Mouse (Mus musculus) frontal cortex, postnatal 14 days (tissue): ENCODE measurements around the gene Msh4.
"Not testable (repeated sequence)": the region's sequence is repeated elsewhere in the genome, so short reads cannot be mapped to it uniquely, and the experiment has no call there.

Source experiments
- DNase-seq, 2 experiments: peaks; one replicate each; pipeline ENCODE4 v3.0.0; 2022; ENCODE audit warnings: low spot score in 2 of 2

Gene Msh4

GRCm38 (mm10) chr3:153911197-153911881 lies 5.4 kb upstream of the Msh4 start:
- no peak for DNase-seq

GRCm38 (mm10) chr3:153910489-153910888 lies 4.6 kb upstream of the Msh4 start:
- no peak for DNase-seq

- no peak for DNase-seq
These were observed 3.0 kb upstream of the Msh4 start for GRCm38 (mm10) chr3:153908919-153909318.

GRCm38 (mm10) chr3:153905251-153906135 lies 445 bp downstream of the Msh4 start:
- DNase-seq, result no peak

- DNase-seq, result no peak
These were observed 1.4 kb downstream of the Msh4 start for GRCm38 (mm10) chr3:153904586-153904985.

- no peak for DNase-seq
These were observed 3.3 kb downstream of the Msh4 start for GRCm38 (mm10) chr3:153902595-153902994.

- DNase-seq, result no peak
These were observed 4.0 kb downstream of the Msh4 start for GRCm38 (mm10) chr3:153901904-153902303.

GRCm38 (mm10) chr3:153897216-153897615 lies 8.7 kb downstream of the Msh4 start:
- no peak for DNase-seq

GRCm38 (mm10) chr3:153895454-153895853 lies 10.5 kb downstream of the Msh4 start:
- DNase-seq, result no peak

- DNase-seq, result no peak
These were observed 16.7 kb downstream of the Msh4 start for GRCm38 (mm10) chr3:153889188-153889781.

- DNase-seq, result no peak
These were observed 17.8 kb downstream of the Msh4 start for GRCm38 (mm10) chr3:153888141-153888540.

GRCm38 (mm10) chr3:153886296-153886695 lies 19.6 kb downstream of the Msh4 start:
- no peak for DNase-seq

- DNase-seq, result no peak
These were observed 34.5 kb downstream of the Msh4 start for GRCm38 (mm10) chr3:153871396-153871795.

- DNase-seq, result no peak
These were observed 38.5 kb downstream of the Msh4 start for GRCm38 (mm10) chr3:153867149-153868136.

GRCm38 (mm10) chr3:153864636-153865429 lies 41.1 kb downstream of the Msh4 start:
- no peak for DNase-seq

GRCm38 (mm10) chr3:153863816-153864215 lies 42.1 kb downstream of the Msh4 start:
- DNase-seq, result no peak

GRCm38 (mm10) chr3:153860392-153860791 lies 45.5 kb downstream of the Msh4 start:
- not testable (repeated sequence) for DNase-seq

- no peak for DNase-seq
These were observed 47.5 kb downstream of the Msh4 start for GRCm38 (mm10) chr3:153858350-153859001.

GRCm38 (mm10) chr3:153852266-153852665 lies 53.7 kb downstream of the Msh4 start:
- no peak for DNase-seq

GRCm38 (mm10) chr3:153850759-153851158 lies 55.2 kb downstream of the Msh4 start:
- DNase-seq, result no peak
